Mouse (Mus musculus) gastrocnemius, postnatal 10 days (tissue): ENCODE results near the gene Mcpt2. TPM values are rescaled to one million over a fixed set of nuclear protein-coding genes. Genes with fewer than 3 reads are reported as not detected.
"Not testable (repeated sequence)": the region's sequence is repeated elsewhere in the genome, so short reads cannot be mapped to it uniquely, and the experiment has no call there.

Experiments
- DNase-seq: peaks from one replicate; pipeline ENCODE4 v3.0.0; 2021; ENCODE audit warnings: mixed read lengths
- long read RNA-seq, 2 experiments: library from polyadenylated mRNA; stranded (forward); transcript quantifications; one replicate each; pipeline ENCODE4 v2.0.0; 2021
- microRNA-seq, 2 experiments: library from miRNA; unstranded; fragments of <30 nt; microRNA quantifications; one replicate each; pipeline ENCODE4 v1.2.0; 2021
- total RNA-seq, 2 experiments: library from RNA; stranded (reverse); gene quantifications; 2 replicates each; pipeline ENCODE4 v1.2.3; 2021

Gene Mcpt2
- total RNA-seq, result not detected
- long read RNA-seq, experiment 1, result 0 reads
- long read RNA-seq, experiment 2, result 0 reads

GRCm38 (mm10) chr14:56041792-56042191, at the start of gene Mcpt2:
Gene Mcpt2, plus strand, starts transcription at chr14:56042041.
- not testable (repeated sequence) for DNase-seq

- DNase-seq, result no peak
These were observed 28.7 kb upstream of the Mcpt2 start for GRCm38 (mm10) chr14:56013147-56013546.

GRCm38 (mm10) chr14:56013924-56014323, 27.9 kb upstream of the Mcpt2 start:
- DNase-seq, result no peak

GRCm38 (mm10) chr14:56017671-56018070, 24.2 kb upstream of the Mcpt2 start, which contains the start of gene Mcpt1:
Gene Mcpt1, plus strand, starts transcription at chr14:56017971.
- DNase-seq, result not testable (repeated sequence)

GRCm38 (mm10) chr14:56019446-56019845, 22.4 kb upstream of the Mcpt2 start:
- DNase-seq, result no peak

DNA sequence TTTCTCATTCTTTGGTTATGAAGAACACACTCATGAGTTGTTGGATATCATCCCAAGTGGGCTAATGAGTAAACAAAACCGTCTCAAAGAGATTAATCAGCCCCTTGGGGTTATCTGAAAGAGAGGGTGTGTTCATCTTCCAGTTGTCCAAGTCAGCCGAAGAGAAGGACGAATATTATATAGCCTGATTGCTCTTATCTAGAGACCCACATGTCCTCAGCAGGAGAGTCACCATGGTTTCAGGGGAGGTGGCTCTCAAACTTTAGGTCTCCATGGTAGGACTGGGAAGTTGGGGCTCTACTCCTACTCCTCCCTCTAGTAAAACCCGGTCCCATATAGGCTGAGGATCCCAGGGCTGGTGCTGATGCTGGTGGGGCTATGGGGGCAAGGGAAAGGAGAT, 20.5 kb upstream of the Mcpt2 start:
- not testable (repeated sequence) for DNase-seq

DNA sequence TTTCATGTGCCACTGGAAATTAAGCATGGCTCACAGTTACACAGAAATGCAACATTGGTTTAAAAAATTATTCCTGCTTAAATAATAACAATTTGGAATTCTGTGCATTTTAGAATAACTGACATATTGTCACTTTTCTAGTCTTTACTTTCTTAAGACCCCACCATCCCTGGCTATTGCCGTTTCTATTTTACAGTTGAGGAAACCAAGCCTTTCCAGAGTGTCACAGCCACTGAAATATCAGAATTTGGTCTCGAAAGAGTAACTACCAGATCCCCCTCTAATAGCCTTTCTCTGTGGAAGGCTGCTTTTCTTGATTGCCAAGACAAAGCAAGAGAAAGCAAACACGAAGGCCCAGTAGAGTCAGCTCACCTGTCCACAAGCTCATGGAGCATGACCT, 11.4 kb upstream of the Mcpt2 start, which contains the start of gene Mcpt9:
Mcpt9 (minus strand) TSS at position 101 of the 400 bp plus-strand sequence.
- DNase-seq, result not testable (repeated sequence)

DNA sequence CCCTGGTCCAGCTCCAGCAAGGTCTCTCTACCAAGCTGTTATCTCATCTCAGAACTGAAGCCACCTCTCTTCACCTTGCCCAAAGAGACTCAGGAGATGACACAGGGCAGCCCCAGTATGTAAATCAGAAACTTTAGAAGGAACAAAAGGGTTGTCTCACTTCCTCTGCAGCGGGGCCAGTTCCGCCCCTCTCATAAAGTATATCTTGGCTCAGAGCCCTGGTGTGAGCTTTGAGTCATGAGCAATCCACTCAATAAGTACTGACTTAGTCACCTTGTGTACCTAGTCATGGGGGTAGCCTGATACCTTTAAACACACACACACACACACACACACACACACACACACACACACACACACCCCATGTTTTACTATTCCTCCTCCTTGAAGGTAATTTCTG, 7.4 kb upstream of the Mcpt2 start:
- no peak for DNase-seq

DNA sequence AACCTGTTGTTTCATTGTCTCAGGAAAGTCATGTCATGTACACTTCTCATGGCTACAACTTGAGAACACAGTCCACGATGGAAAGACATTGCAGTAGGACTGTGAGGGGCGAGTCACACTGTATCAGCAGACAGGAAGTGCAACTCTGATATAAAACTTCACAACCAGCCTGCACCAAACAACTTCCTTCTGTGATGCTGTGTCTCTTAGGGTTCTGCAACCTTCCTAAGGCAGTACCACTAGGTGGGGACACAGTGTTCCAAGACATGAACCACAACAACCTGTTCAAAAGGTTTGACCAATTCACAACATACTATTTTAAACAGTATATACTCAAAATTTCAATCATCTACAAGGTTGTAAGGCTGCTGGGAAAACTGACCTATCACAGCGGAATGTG, 13.6 kb downstream of the Mcpt2 start:
- no peak for DNase-seq

- no peak for DNase-seq
These were observed 15.9 kb downstream of the Mcpt2 start for GRCm38 (mm10) chr14:56057722-56058121.

GRCm38 (mm10) chr14:56062213-56062612, 20.4 kb downstream of the Mcpt2 start, which contains the start of gene Mcpt4:
Gene Mcpt4, minus strand, starts transcription at chr14:56062313.
- not testable (repeated sequence) for DNase-seq

GRCm38 (mm10) chr14:56082016-56082415, 40.2 kb downstream of the Mcpt2 start:
- DNase-seq, result no peak

DNA sequence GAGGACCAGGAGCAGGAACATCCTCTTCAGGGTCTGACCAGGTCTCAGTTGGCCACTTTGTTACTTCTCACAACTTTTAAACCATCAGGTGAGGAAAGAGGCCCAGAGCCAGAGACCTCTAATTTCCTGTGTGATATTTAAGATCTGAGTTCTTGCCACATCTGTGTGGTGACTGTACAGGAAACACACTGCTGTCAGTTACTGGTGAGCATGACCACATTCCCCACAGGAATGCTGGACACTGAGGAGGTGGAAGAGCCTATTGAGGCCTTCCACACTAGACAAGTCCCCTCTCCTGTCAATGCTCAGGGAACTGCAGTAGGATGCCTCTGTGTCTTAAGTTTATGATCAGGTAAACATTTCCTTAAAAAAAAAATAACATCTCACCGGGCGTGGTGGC, 43.3 kb downstream of the Mcpt2 start, which contains the start of gene Mcpt8:
Mcpt8 (minus strand) TSS at position 107 of the 400 bp plus-strand sequence.
- no peak for DNase-seq

DNA sequence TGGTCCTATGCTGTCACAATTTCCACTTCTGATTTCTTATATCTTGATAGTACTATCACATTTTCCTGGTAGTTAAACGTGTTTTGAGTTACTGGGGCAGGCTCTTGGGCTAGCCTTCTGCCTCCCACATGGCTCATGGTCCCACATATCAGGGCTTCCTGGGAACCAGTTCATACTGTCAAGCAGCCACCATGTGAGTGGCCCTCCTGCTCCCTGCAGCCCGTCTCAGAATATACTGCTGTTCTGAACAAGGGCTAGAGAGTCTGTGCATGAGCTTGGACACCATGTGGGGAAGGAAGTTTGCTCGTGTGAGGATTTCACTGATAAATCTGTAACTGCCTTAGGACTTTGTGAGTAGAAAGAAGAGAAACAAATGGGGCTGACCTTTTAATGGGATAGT, 44.9 kb downstream of the Mcpt2 start:
- DNase-seq, result no peak

DNA sequence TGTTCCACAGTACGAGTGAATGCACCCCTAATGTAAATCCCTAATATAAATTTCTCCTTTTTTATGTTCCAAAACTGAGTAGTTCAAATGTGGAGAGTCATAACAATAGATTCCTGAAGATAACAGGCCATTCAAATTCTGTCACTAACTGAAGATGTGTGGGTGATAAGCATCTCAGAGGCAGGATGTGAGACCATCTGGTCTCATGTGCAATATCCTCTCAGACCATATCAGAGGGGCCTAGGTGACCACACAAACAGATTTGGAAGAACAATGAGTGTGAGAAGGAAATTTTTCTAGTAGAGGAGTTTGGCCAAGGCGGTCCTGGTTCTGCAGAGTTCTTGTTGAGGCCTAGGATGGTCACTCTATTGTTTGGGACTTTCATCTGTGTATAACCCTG, 51.5 kb downstream of the Mcpt2 start:
- DNase-seq, result no peak

Small RNA genes lying within 50 kb of the gene (microRNA-seq; reads per million reads assigned to microRNA genes)
- gene Mir6949, result 0 reads per million in 2 experiments

Other genes starting within 250 kb of the Mcpt2 start
- gene Nfatc4, start 218.9 kb upstream of the Mcpt2 start, total RNA-seq, result 10 to 100 TPM in 1 of 2 experiments, 1 to 10 TPM in 1; 9.3 to 14.8 TPM
- gene Nynrin, start 188.0 kb upstream of the Mcpt2 start, total RNA-seq, result 10 to 100 TPM in 1 of 2 experiments, 1 to 10 TPM in 1; 9.3 to 15.3 TPM
- under 1 TPM; 0.16 to 0.29 TPM for gene Cbln3, start 157.6 kb upstream of the Mcpt2 start, total RNA-seq
- gene Khnyn, start 157.1 kb upstream of the Mcpt2 start, total RNA-seq, result 10 to 100 TPM in 1 of 2 experiments, 1 to 10 TPM in 1; 8.0 to 11.6 TPM
- 10 to 100 TPM; 73.3 to 82.4 TPM for gene Sdr39u1, start 141.7 kb upstream of the Mcpt2 start, total RNA-seq
- gene Cma1, start 97.4 kb upstream of the Mcpt2 start, total RNA-seq, result 10 to 100 TPM; 18.2 to 18.8 TPM
- 1 to 10 TPM in 1 of 2 experiments, under 1 TPM in 1; 0.65 to 1.5 TPM for gene Cma2, start 91.1 kb upstream of the Mcpt2 start, total RNA-seq
- gene Mcpt1, start 24.1 kb upstream of the Mcpt2 start, total RNA-seq, result not detected
- not detected for gene Mcpt9, start 11.5 kb upstream of the Mcpt2 start, total RNA-seq
- 10 to 100 TPM; 12.7 to 13.9 TPM for gene Mcpt4, start 20.3 kb downstream of the Mcpt2 start, total RNA-seq
- gene Mcpt8, start 43.2 kb downstream of the Mcpt2 start, total RNA-seq, result under 1 TPM in 1 of 2 experiments, not detected in 1; 0.43 TPM
- gene Ctsg, start 60.5 kb downstream of the Mcpt2 start, total RNA-seq, result under 1 TPM in 1 of 2 experiments, not detected in 1; 0.97 TPM
- gene Gzme, start 78.6 kb downstream of the Mcpt2 start, total RNA-seq, result not detected
- not detected for gene Gzmd, start 90.6 kb downstream of the Mcpt2 start, total RNA-seq
- gene Gzmg, start 117.5 kb downstream of the Mcpt2 start, total RNA-seq, result not detected
- not detected for gene Gzmn, start 132.6 kb downstream of the Mcpt2 start, total RNA-seq
- gene Gzmf, start 169.4 kb downstream of the Mcpt2 start, total RNA-seq, result not detected
- gene Gzmc, start 192.6 kb downstream of the Mcpt2 start, total RNA-seq, result not detected
- gene Gzmb, start 220.2 kb downstream of the Mcpt2 start, total RNA-seq, result not detected